ENCODE assay signal across 18 mouse cellular contexts in the genomic region with DNA sequence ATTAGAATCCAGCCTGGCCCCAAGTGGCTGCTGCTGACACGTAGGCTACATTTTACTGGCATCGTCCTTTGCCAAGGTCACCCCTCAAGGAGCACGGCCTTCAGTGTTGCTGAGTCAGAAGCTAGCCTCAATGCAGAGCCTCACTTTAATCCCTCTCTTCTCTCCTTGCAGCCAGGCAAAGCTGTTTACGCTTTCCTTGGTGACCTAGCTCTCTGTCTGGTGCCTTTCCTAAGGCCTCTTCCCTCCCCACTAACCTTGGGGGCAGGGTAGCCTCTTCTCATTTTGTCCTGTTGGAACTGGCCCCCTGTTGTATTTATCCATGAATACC. TPM values are rescaled to one million over a fixed set of nuclear protein-coding genes. Genes with fewer than 3 reads are reported as not detected.
DNase-seq lines count a peak whose midpoint lies in the region; ATAC-seq lines count a peak whose summit lies in the region.
"Had no signal": no experiment of that assay in that cellular context is flagged by ENCODE, and none has a peak within 500 bp of the region (broad histone marks: within the 10 kb centered on the region; RNA-seq: fewer than 3 reads in every experiment).

No protein-coding gene starts in this region.

- peak overlapping the region; percentile 4; the same call in 1 of the 2 replicates for H3K9ac ChIP-seq in midbrain, embryonic 11.5 days (ENCODE audit: low read length)
- H3K9ac ChIP-seq in midbrain, embryonic 16.5 days (ENCODE audit: low read depth, low read length), result no peak overlapping the region
- H3K9ac ChIP-seq: forebrain, embryonic 12.5 days had no signal

- WGBS in midbrain, embryonic 11.5 days, result 29% methylated on average over 4 of the region's 4 CpGs
- 18% methylated on average over 4 of the region's 4 CpGs for WGBS in midbrain, embryonic 16.5 days

- H3K4me3 ChIP-seq in midbrain, embryonic 11.5 days (ENCODE audit: low read depth, low read length), result no peak overlapping the region
- no peak overlapping the region for H3K4me3 ChIP-seq in midbrain, embryonic 16.5 days (ENCODE audit: low read depth, low read length)
- H3K4me3 ChIP-seq: embryonic facial prominence, embryonic 10.5 days; forebrain, embryonic 12.5 days had no signal

- no peak for ATAC-seq in midbrain, embryonic 11.5 days (ENCODE audit: low FRiP score)
- ATAC-seq in midbrain, embryonic 16.5 days, result no peak
- ATAC-seq: intestine, embryonic 16.5 days; Patski had no signal

- H3K4me2 ChIP-seq in midbrain, embryonic 11.5 days, result no peak overlapping the region
- no peak overlapping the region for H3K4me2 ChIP-seq in midbrain, embryonic 16.5 days (ENCODE audit: low read length)
- H3K4me2 ChIP-seq: forebrain, embryonic 12.5 days; liver, embryonic 11.5 days had no signal

- no peak overlapping the region for H3K27ac ChIP-seq in midbrain, embryonic 11.5 days (ENCODE audit: low read depth, low read length)
- H3K27ac ChIP-seq in midbrain, embryonic 16.5 days (ENCODE audit: low read length), result no peak overlapping the region
- H3K27ac ChIP-seq: embryonic facial prominence, embryonic 10.5 days; forebrain, embryonic 12.5 days had no signal

- no peaks in the 10 kb centered on the region for H3K36me3 ChIP-seq in midbrain, embryonic 11.5 days (ENCODE audit: control insufficient read depth, insufficient read depth, low read length)
- H3K36me3 ChIP-seq in midbrain, embryonic 16.5 days (ENCODE audit: control insufficient read depth, insufficient read depth, low read length), result no peaks in the 10 kb centered on the region
- H3K36me3 ChIP-seq: embryonic facial prominence, embryonic 10.5 days; forebrain, embryonic 12.5 days had no signal

- no peaks in the 10 kb centered on the region for H3K27me3 ChIP-seq in midbrain, embryonic 11.5 days (ENCODE audit: control insufficient read depth, insufficient read depth, low read length)
- no peaks in the 10 kb centered on the region for H3K27me3 ChIP-seq in midbrain, embryonic 16.5 days (ENCODE audit: control insufficient read depth, insufficient read depth, low read depth, low read length)
- H3K27me3 ChIP-seq: Patski had no signal

- peaks cover 13% of the 10 kb centered on the region for H3K4me1 ChIP-seq in midbrain, embryonic 11.5 days (ENCODE audit: control insufficient read depth, insufficient read depth, low read length)
- H3K4me1 ChIP-seq in midbrain, embryonic 16.5 days (ENCODE audit: control insufficient read depth, insufficient read depth, low read length), result peaks cover 2% of the 10 kb centered on the region; the same call in 1 of the 2 replicates

- DNase-seq in midbrain, embryonic 11.5 days (ENCODE audit: low spot score, missing footprints), result no peak
- peak; percentile 6 for DNase-seq in NIH3T3 (ENCODE audit: low read depth)
- DNase-seq in ZHBTc4 (ENCODE audit: low read depth, low spot score), result peak; percentile 14
- DNase-seq in adrenal gland, postnatal 25 days, result peak; percentile 56
- DNase-seq in T-cell, adult 2 months (ENCODE audit: low spot score), result no peak
- DNase-seq in frontal cortex, postnatal 36 days (ENCODE audit: low spot score in 2 of 2), result no peak
- DNase-seq: lung, adult 18-20 months; right cerebral cortex, postnatal 25 days; thymus, postnatal 4 days had no signal

- no peaks in the 10 kb centered on the region for H3K9me3 ChIP-seq in midbrain, embryonic 11.5 days (ENCODE audit: control insufficient read depth, low read length)
- H3K9me3 ChIP-seq in midbrain, embryonic 16.5 days (replicated peaks; ENCODE audit: control insufficient read depth, low read length, poor library complexity, severe bottlenecking), result no peaks in the 10 kb centered on the region
- H3K9me3 ChIP-seq: embryonic facial prominence, embryonic 10.5 days; forebrain, embryonic 12.5 days had no signal

RNA-seq across cellular contexts. Expression of a gene that starts 21.9 kb away (rescaled TPM):
- 1.1 and 1.3 TPM in 2 replicates for polyA plus RNA-seq in midbrain, embryonic 11.5 days (2014; fragmentation: Nextera tagmentation; extraction: Ambion mirVana)
- polyA plus RNA-seq in midbrain, embryonic 16.5 days (2015; fragmentation: Nextera tagmentation; extraction: Ambion mirVana), result 18.4 and 23.9 TPM in 2 replicates
- 60.0 and 64.0 TPM in 2 replicates for total RNA-seq in adrenal gland, postnatal 25 days (2021)
- total RNA-seq: hematopoietic stem cell, adult 5-6 weeks; megakaryocyte progenitor cell, adult 5-6 weeks; monocyte, adult 5-6 weeks had no signal

Comparison
In these comparisons a context has a peak if more than half of its experiments do, and no peak if none do; other contexts are left out.
1. DNase-seq: peak in NIH3T3 (single experiment), ZHBTc4 (single experiment) and adrenal gland, postnatal 25 days (single experiment); none in midbrain, embryonic 11.5 days (single experiment), T-cell, adult 2 months (single experiment) and frontal cortex, postnatal 36 days (0 of 2).